Mouse (Mus musculus) splenic B cell, adult 2 months (primary cell): ENCODE measurements around the gene Med13.
"Not testable (repeated sequence)": the region's sequence is repeated elsewhere in the genome, so short reads cannot be mapped to it uniquely, and the experiment has no call there.

Experiments
- DNase-seq: peaks from one replicate; pipeline ENCODE4 v3.0.0-alpha.2; 2011; ENCODE audit warnings: low read depth, low spot score
- H3K27me3 ChIP-seq: 2 replicates; pipeline ENCODE4 v1.6.1; 2012; ENCODE audit warnings: mild to moderate bottlenecking, low read length, moderate library complexity, mixed read lengths; ENCODE audit not compliant: control insufficient read depth, poor library complexity, insufficient read depth, severe bottlenecking
- H3K36me3 ChIP-seq: 2 replicates; pipeline ENCODE4 v1.6.1; 2012; ENCODE audit warnings: mild to moderate bottlenecking, low read length, moderate library complexity, mixed read lengths; ENCODE audit not compliant: control insufficient read depth, poor library complexity, insufficient read depth, severe bottlenecking

Med13 gene

DNA sequence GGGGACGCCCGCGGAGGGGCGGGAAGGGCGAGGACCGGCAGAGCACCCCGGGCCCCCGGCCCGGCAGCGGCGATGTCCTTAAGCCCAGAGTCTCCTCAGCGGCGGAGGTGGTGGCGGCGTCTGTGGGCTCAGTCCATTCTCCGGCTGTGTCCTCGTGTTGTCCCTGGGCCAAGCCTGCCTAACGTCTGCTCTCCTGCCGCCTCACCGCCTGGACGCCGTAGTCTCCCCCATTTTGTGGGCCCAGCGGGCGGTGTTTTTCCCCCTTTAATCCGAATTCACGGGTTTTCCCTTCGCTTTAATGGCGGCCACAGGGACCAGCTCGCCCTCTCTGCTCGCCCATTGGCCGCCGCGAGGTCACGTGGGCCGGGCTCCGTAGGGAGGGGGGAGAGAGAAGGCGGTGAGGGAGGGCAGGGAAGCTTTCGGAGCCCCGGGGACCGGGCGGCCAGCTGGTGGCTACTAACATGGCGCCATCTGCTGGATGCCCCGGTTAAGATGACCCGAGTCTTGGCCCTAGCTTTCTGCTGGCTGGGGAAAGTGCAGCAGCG lies 654 bp upstream of the Med13 start:
- Histone ChIP-seq H3K36me3 (peaks cover 9% of the 10 kb centered on the region; the same call in 1 of the 2 replicates), H3K27me3 (no peaks in the 10 kb centered on the region)
- peak; percentile 98 for DNase-seq

DNA sequence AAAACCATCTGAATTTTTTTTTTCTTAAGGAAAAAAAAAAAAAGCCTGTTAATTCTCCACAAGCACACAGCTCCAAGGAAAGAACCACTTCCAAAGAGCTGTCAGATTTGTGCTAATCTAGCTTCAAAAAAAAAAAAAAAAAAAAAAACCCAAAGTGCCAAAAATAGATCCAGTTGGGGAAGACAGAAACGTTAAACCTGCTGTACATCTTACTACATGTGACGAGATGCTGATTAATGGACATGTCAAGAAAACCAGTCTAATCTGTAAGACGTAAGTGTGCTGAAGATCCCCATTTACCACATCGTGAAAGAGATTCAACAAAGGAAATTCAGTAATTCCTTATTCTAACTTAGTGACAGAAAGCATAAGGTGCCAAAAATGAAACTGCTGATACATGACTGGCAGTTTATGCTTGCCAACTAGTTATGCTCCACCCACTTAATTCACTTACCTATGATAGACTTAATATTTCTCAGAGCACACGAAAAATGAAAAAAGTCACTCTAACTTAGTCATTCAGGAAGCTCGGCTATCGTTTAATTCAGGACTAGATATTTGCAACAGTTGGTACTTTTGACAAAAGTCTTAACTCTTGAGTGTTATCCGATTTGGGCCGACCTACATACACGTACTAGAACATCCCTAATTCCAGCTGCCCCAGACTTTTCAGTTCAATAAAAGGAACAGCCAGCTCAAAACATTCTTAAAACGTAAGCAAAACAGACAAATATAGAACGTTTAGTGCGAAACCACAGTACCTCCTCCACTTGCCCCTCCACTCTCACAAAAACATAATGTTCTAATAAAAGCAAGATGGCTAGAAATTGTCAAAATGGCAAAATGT lies 1.2 kb downstream of the Med13 start:
- no peaks in the 10 kb centered on the region for H3K27me3 ChIP-seq
- peaks cover 12% of the 10 kb centered on the region for H3K36me3 ChIP-seq
- DNase-seq, result peak; percentile 46

DNA sequence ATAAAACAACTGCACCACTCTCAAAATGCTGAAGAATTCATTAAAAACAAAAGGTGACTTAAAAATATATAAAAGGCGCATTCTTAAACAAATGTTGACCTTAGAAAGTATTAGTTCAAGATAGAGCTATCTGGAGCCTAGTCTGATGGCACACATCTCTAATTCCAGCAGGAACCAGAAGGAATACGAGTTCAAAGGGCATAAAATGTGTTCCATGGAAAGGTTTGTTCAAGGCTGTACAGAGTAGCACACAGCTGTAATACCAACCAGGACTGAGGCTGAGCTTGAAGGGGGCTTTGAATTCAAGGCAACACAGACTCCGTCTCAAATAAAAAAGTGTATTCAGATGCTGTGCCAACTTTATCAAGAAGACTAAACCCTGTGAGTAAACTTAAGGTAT lies 3.8 kb downstream of the Med13 start:
- H3K36me3 ChIP-seq, result peaks cover 12% of the 10 kb centered on the region
- DNase-seq, result no peak
- H3K27me3 ChIP-seq, result no peaks in the 10 kb centered on the region

DNA sequence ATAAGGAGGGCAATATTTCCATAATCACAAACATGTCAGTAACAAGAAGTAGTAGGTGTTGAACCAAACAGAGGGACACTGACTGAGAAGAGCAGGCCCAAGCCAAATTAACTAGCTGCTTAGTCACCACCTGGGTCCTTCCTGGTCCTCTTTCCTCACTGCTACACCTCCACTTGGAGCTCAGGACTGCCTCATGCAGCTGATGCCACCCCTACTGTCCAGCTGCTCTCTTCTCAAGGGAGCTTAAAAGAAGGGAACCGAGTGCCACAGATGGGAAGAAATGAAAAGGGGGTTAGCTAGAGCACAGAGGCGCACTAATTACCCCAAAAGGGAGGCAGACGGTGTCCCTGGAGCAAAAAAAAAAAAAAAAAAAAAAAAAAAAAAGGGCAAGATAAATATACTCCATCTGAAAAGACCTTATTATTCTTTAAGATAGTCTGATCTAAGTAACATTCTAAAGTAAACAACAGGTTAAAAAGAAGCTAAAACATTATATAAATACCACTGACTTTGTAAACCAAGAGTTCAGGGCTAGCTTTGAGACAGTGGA lies 5.6 kb downstream of the Med13 start:
- Histone ChIP-seq H3K27me3 (no peaks in the 10 kb centered on the region), H3K36me3 (peaks cover 12% of the 10 kb centered on the region)
- DNase-seq, result no peak

DNA sequence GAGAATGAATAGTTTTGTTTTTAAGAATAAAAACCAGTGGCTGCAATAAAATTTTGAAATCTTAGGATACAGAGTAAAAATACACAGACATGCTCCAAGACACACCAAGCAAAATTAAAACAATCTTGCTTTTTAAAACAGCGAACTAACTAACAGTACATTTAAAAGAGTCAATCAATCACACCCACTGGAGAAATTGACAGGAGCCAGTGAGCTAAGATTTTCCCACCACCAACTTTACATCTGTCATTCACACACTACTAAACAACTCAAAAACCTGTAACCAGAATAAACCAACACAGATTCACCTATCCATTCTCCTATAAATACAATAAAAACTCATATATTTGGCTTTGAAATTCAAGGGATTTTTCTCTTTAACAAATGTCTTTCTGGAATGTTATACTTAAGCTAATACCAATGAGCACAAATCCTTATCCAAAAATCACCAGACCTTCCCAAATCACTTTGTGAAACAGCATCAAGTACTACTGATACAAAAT lies 6.7 kb downstream of the Med13 start:
- Histone ChIP-seq H3K27me3 (no peaks in the 10 kb centered on the region), H3K36me3 (peaks cover 14% of the 10 kb centered on the region)
- DNase-seq, result no peak

DNA sequence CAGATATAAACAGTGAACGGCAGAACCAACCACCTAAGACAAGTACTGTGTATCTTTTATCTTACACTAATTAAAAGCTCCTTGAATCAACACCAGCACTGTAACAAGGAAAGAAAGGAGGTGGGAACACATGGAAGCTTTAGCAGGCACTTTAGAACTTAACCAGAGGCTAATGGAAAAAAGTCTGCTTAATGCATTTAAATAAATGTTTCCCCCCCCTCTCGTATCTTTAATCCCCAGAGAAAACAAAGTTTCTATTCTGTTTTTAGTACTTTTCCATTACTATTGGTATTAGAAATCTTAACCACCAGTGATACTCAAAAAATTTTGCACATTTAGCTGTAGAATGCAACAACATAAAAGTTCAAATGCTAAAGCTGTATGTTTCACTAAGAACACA lies 8.1 kb downstream of the Med13 start:
- DNase-seq, result peak; percentile 36
- Histone ChIP-seq H3K36me3 (peaks cover 11% of the 10 kb centered on the region), H3K27me3 (no peaks in the 10 kb centered on the region)

DNA sequence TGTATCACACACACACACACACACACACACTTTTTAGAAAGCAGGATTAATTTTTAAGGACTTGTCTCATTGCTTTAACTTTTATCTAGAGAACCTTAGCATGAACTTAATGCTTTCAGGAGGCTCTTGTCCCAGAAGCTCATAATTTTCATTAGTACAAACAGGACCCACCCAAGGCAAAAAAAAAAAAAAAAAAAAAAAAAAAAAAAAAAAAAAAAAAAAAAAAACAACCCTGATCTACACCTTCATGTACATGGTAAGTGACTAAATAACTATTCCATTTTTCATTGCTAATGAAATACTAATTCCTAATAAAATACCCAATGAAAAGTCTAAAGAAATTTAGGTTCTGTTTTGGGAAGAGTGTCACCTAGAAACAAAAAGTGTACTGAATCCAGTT lies 8.5 kb downstream of the Med13 start:
- no peak for DNase-seq
- peaks cover 7% of the 10 kb centered on the region for H3K36me3 ChIP-seq
- H3K27me3 ChIP-seq, result no peaks in the 10 kb centered on the region

DNA sequence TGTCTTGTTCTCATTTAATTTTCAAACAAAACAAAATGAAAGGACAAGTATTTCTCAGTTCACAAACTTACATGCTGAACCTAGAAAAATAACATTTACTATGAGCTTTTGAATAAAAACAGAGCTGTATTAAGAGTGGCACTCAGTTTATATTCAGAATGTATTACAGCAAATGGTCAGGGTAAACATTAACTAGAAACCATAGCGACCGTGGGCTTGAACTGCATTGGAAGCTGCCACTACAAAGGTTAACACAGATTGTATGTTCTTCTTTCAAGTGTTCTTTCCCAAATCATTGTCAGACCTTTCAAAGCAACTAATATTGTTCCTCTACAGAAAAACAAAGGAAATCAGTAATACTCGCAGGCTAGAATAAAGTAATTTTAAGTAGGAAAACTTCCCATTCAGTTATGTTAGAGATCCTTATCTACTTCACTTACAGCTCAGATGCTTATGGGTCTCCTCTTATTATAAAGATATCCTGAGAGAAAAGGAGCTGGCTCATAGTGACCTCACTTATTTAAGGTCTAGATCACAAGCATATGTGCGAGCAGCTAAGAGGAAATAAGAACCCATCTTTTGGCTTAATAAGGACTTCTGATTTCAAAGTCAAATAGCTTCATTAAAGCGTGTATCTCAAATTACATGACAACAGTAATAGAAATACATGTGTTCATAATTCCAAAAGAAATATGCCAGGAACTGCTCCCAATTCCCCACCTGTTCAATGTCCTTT lies 9.8 kb downstream of the Med13 start:
- Histone ChIP-seq H3K36me3 (peaks cover 8% of the 10 kb centered on the region), H3K27me3 (no peaks in the 10 kb centered on the region)
- DNase-seq, result no peak

DNA sequence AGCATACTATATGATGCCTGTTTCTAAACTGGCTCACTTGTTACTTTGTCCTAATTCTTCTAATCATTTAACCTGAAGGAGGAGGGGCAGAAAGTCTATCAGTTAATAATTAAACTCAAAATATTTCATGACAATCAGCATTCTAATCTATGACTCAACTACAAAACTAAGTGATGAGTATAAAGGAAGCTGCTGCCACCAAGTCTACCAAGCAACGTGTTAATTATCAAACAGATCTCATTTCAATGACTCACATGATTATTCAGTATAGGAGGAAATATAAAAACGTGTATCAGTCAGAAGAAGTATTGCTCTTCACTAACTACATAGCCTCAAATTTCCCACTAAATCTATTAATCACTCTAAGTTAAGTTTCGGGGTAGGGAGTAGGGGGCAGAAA lies 10.9 kb downstream of the Med13 start:
- H3K27me3 ChIP-seq, result no peaks in the 10 kb centered on the region
- DNase-seq, result no peak
- H3K36me3 ChIP-seq, result peaks cover 7% of the 10 kb centered on the region; the same call in 1 of the 2 replicates

DNA sequence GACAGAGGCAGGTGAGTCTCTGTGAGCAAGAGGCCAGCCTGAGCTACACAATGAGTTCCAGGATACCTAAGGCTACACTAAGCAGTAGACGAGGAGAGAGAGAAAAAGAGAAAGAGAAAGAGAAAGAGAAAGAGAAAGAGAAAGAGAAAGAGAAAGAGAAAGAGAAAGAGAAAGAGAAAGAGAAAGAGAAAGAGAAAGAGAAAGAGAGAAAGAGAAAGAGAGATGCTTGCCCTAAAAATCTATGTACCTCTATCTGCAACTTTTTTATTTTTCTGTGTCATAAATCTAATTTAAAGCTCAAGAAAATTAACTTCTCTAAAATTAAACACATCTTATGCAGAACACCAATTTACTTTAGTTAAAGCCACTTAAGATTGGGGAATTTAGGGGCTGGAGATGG lies 12.5 kb downstream of the Med13 start:
- H3K27me3 ChIP-seq, H3K36me3 ChIP-seq: not testable (repeated sequence)
- DNase-seq, result peak; percentile 20

DNA sequence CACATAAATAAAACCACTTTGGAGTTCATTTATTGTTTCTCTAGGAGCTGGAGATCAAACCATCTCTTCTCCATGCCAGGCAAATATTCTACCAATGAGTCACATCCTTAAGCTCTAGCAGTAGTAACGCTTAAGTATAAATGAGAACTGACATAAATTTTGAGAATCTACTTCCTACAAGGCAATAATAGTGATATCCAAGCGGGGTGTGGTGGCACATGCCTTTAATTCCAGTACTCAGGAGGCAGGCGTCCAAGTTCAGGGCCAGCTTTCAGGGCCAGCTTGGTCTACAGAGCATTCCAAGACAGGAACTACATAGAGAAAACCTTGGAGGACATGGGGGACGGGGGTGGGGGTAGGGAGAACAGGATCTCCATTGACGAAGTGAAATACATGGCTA lies 33.2 kb downstream of the Med13 start:
- no peak for DNase-seq
- no peaks in the 10 kb centered on the region for H3K27me3 ChIP-seq

DNA sequence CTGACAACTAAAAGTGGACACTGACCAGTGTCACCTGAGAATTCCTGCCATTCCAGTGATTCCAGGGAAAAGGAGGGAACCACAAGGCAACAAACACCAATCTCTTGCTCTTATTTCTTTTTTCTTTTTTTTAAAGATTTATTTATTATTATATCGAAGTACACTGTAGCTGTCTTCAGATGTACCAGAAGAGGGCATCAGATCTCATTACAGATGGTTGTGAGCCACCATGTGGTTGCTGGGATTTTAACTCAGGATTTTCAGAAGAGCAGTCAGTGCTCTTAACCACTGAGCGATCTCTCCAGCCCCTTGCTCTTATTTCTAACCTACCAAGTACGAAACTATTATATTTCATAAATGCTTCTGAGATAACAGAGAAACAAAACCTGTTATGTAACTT lies 42.4 kb downstream of the Med13 start:
- DNase-seq, result peak; percentile 27
- H3K36me3 ChIP-seq, H3K27me3 ChIP-seq: not testable (repeated sequence)

More for the DNA sequence above, 33.2 kb downstream of the Med13 start:
- peaks cover 14% of the 10 kb centered on the region for H3K36me3 ChIP-seq

DNA sequence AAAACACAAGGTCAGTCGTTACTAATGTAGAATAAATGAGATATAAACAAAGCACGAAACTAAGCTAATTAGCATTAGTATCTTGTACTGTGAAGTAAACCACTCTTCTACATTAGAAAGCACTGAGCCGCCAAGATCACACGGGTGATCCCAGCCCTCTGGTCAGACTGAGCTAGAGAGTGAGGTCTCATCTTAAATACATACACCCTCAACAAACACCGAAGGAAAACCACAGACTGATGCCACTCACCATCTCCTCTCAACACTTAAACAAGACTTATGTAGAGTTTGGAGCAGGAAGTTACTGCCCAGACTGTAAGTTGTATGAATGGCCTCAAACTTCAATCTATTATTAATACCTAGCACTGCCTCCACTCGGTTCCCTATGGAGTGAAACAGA lies 47.1 kb downstream of the Med13 start:
- no peaks in the 10 kb centered on the region for H3K27me3 ChIP-seq
- DNase-seq, result no peak
- H3K36me3 ChIP-seq, result peaks cover 5% of the 10 kb centered on the region; the same call in 1 of the 2 replicates

DNA sequence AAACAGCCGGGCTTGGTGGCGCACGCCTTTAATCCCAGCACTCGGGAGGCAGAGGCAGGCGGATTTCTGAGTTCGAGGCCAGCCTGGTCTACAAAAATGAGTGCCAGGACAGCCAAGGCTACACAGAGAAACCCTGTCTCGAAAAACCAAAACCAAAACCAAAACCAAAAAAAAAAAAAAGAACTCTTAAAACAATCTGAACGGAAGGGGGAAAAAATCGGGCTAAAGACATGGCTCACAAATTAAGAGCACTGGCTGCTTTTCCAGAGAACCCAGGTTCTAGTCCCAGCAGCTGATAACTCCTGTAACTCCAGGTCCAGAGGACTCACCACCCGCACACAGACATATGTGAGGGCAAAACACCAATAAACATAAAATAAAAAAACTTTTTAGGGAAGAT lies 65.2 kb downstream of the Med13 start:
- not testable (repeated sequence) for DNase-seq, H3K27me3 ChIP-seq, H3K36me3 ChIP-seq

DNA sequence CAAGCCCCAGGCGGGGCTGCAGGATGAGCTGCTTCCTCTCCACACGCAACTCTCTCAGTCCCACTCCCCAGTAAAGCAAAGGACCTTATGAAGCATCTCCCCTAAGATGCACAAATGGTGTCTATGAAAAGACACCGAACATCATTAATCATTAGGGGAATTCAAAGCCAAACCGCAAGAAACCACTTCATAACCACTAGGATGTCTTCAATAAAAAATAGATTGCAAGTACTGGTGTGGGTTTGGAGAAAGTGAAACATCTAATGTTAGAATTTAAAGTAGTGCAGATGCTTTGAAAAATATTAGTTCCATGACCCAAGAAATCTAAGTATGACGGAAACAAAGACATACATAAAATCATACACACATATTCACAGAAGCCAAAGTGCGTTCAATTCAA lies 65.7 kb downstream of the Med13 start:
- H3K27me3 ChIP-seq, result no peaks in the 10 kb centered on the region
- peaks cover 10% of the 10 kb centered on the region for H3K36me3 ChIP-seq
- no peak for DNase-seq
